Mouse (Mus musculus) CD4-positive helper T cell, adult 2 months (primary cell): ENCODE measurements around the gene Fry.

ENCODE experiments used
- DNase-seq: peaks from one replicate; pipeline ENCODE4 v3.0.0-alpha.2; 2012; ENCODE audit warnings: low read depth, missing footprints, low spot score

The Fry gene

GRCm38 (mm10) chr5:150173869-150174268 lies 55.4 kb downstream of the Fry start:
- DNase-seq, result no peak

GRCm38 (mm10) chr5:150174950-150175349 lies 56.5 kb downstream of the Fry start:
- DNase-seq, result no peak

- no peak for DNase-seq
These were observed 58.0 kb downstream of the Fry start for GRCm38 (mm10) chr5:150176251-150177015.

- no peak for DNase-seq
These were observed 59.3 kb downstream of the Fry start for GRCm38 (mm10) chr5:150177757-150178156.

GRCm38 (mm10) chr5:150178194-150178801 lies 59.9 kb downstream of the Fry start:
- DNase-seq, result no peak

- DNase-seq, result no peak
These were observed 62.7 kb downstream of the Fry start for GRCm38 (mm10) chr5:150180985-150181607.

- no peak for DNase-seq
These were observed 66.5 kb downstream of the Fry start for GRCm38 (mm10) chr5:150184959-150185358.

GRCm38 (mm10) chr5:150186121-150186520 lies 67.7 kb downstream of the Fry start:
- no peak for DNase-seq

GRCm38 (mm10) chr5:150186676-150187075 lies 68.2 kb downstream of the Fry start:
- DNase-seq, result no peak

- DNase-seq, result no peak
These were observed 69.6 kb downstream of the Fry start for GRCm38 (mm10) chr5:150188031-150188430.

GRCm38 (mm10) chr5:150190454-150191358 lies 72.3 kb downstream of the Fry start:
- no peak for DNase-seq

GRCm38 (mm10) chr5:150195514-150196210 lies 77.2 kb downstream of the Fry start:
- peak; percentile 54 for DNase-seq

GRCm38 (mm10) chr5:150196211-150196585 lies 77.8 kb downstream of the Fry start:
- peak; percentile 29 for DNase-seq

- DNase-seq, result no peak
These were observed 78.5 kb downstream of the Fry start for GRCm38 (mm10) chr5:150196881-150197311.

GRCm38 (mm10) chr5:150206749-150207148 lies 88.3 kb downstream of the Fry start:
- no peak for DNase-seq

GRCm38 (mm10) chr5:150207596-150207995 lies 89.2 kb downstream of the Fry start:
- DNase-seq, result no peak

GRCm38 (mm10) chr5:150208009-150208408 lies 89.6 kb downstream of the Fry start:
- DNase-seq, result no peak

- no peak for DNase-seq
These were observed 95.6 kb downstream of the Fry start for GRCm38 (mm10) chr5:150214081-150214480.

GRCm38 (mm10) chr5:150216066-150216465 lies 97.6 kb downstream of the Fry start:
- DNase-seq, result no peak

GRCm38 (mm10) chr5:150219457-150219856 lies 101.0 kb downstream of the Fry start:
- DNase-seq, result no peak

- peak; percentile 41 for DNase-seq
These were observed 101.9 kb downstream of the Fry start for GRCm38 (mm10) chr5:150220333-150220732.
